Mouse (Mus musculus): ENCODE results near the gene Rarres1.

- TF ChIP-seq CHD2 (IDR thresholded peaks at IDR 0.05; ENCODE audit: low read depth, low read length) (no peak), ZNF384 (IDR thresholded peaks at IDR 0.05; ENCODE audit: low read depth, low read length) (no peak)
Observed at GRCm38 (mm10) chr3:67462578-67462977, 52.7 kb downstream of the Rarres1 start.
